8 mouse cellular contexts compared by ENCODE assay signal in genomic region chr19:29805101-29805916, GRCm38 (mm10). TPM values are rescaled to one million over a fixed set of nuclear protein-coding genes. Genes with fewer than 3 reads are reported as not detected.
DNase-seq lines count a peak whose midpoint lies in the region; ATAC-seq and TF ChIP-seq lines count a peak whose summit lies in the region.

No protein-coding gene starts in this region.

- no peak for TF ChIP-seq CTCF in small intestine, adult 2 months (IDR thresholded peaks at IDR 0.05; ENCODE audit: extremely low read depth, insufficient read length, insufficient replicate concordance, low read depth, low read length)

- H3K4me1 ChIP-seq in limb, embryonic 11.5 days (ENCODE audit: control insufficient read depth, insufficient read depth, low read length), result peaks cover 4% of the 10 kb centered on the region; the same call in 1 of the 2 replicates
- peaks cover 24% of the 10 kb centered on the region for H3K4me1 ChIP-seq in midbrain, embryonic 12.5 days
- peaks cover 5% of the 10 kb centered on the region; the same call in 1 of the 2 replicates for H3K4me1 ChIP-seq in small intestine, adult 2 months (ENCODE audit: control insufficient read depth, insufficient read depth, insufficient read length, low read length)

- peak; percentile 34 to 38 for DNase-seq in left cerebral cortex, adult 18-20 months (ENCODE audit: low spot score in 2 of 2)
- DNase-seq in left cerebral cortex, adult 11 months (ENCODE audit: low spot score), result no peak
- peak; percentile 76 for DNase-seq in embryo, embryonic 10 days (ENCODE audit: low spot score)
- DNase-seq in gastrocnemius, postnatal 14 days, result peak; percentile 70
- DNase-seq in limb, embryonic 11.5 days (ENCODE audit: low spot score), result peak; percentile 81

- H3K9me3 ChIP-seq in limb, embryonic 11.5 days (ENCODE audit: control insufficient read depth, low read length), result no peaks in the 10 kb centered on the region
- no peaks in the 10 kb centered on the region for H3K9me3 ChIP-seq in midbrain, embryonic 12.5 days

- peak overlapping the region; percentile 78 for H3K4me2 ChIP-seq in limb, embryonic 11.5 days (ENCODE audit: low read depth, severe bottlenecking)
- peak overlapping the region; percentile 92 for H3K4me2 ChIP-seq in midbrain, embryonic 12.5 days (replicated peaks)

- H3K27ac ChIP-seq in limb, embryonic 11.5 days (replicated peaks; ENCODE audit: low read depth, low read length), result peak overlapping the region; percentile 87
- peak overlapping the region; percentile 97 for H3K27ac ChIP-seq in midbrain, embryonic 12.5 days (replicated peaks)
- H3K27ac ChIP-seq in small intestine, adult 2 months (ENCODE audit: insufficient read depth, low read depth, low read length), result peak overlapping the region; percentile 57

- no peak; the same call in none of the 2 replicates for TF ChIP-seq POLR2A in small intestine, adult 2 months (IDR thresholded peaks at IDR 0.05; ENCODE audit: low read depth, low read length)

- ATAC-seq in inflammation-experienced regulatory T-cells, adult 6 months, result peak; percentile 65
- peak; percentile 37 for ATAC-seq in limb, embryonic 11.5 days (ENCODE audit: insufficient number of reproducible peaks, low FRiP score, low TSS enrichment, low read depth)
- ATAC-seq in midbrain, embryonic 12.5 days (ENCODE audit: low FRiP score, low read depth), result peak; percentile 38

- peak overlapping the region; percentile 87 for H3K9ac ChIP-seq in limb, embryonic 11.5 days (ENCODE audit: low read length)
- peak overlapping the region; percentile 94 for H3K9ac ChIP-seq in midbrain, embryonic 12.5 days (replicated peaks)

- H3K4me3 ChIP-seq in limb, embryonic 11.5 days (ENCODE audit: low read depth, low read length), result peak overlapping the region; percentile 96
- peak overlapping the region; percentile 96 for H3K4me3 ChIP-seq in midbrain, embryonic 12.5 days
- peak overlapping the region; percentile 97 for H3K4me3 ChIP-seq in small intestine, adult 2 months (ENCODE audit: low read depth, low read length)

- WGBS in limb, embryonic 11.5 days, result under 1% methylated on average over 72 of the region's 72 CpGs
- under 1% methylated on average over 63 of the region's 72 CpGs for WGBS in midbrain, embryonic 12.5 days
- under 1% methylated on average over 71 of the region's 72 CpGs for WGBS in small intestine, adult 2 months

- no peaks in the 10 kb centered on the region for H3K27me3 ChIP-seq in limb, embryonic 11.5 days (ENCODE audit: control insufficient read depth, insufficient read depth, low read length)
- no peaks in the 10 kb centered on the region for H3K27me3 ChIP-seq in midbrain, embryonic 12.5 days
- H3K27me3 ChIP-seq in small intestine, adult 2 months (ENCODE audit: control insufficient read depth, insufficient read depth, low read length), result no peaks in the 10 kb centered on the region

- intact Hi-C loops in gastrocnemius, postnatal 14 days (cut with DNase I; ENCODE audit: low total_unique reads), result no loop called here

- peaks cover 3% of the 10 kb centered on the region; the same call in 1 of the 2 replicates for H3K36me3 ChIP-seq in limb, embryonic 11.5 days (ENCODE audit: control insufficient read depth, insufficient read depth, low read length)
- H3K36me3 ChIP-seq in midbrain, embryonic 12.5 days, result peaks cover 16% of the 10 kb centered on the region
- peaks cover 4% of the 10 kb centered on the region; the same call in 1 of the 2 replicates for H3K36me3 ChIP-seq in small intestine, adult 2 months (ENCODE audit: control insufficient read depth, insufficient read depth, low read length)

RNA-seq across cellular contexts. Expression of gene 9930021J03Rik, which starts 0.5 kb away (rescaled TPM):
- 10 to 100 TPM; 40.8 to 42.0 TPM for total RNA-seq in left cerebral cortex, adult 18-20 months (2021)
- 10 to 100 TPM in 1 of 2 experiments, 1 to 10 TPM in 1; 8.8 to 11.0 TPM for total RNA-seq in gastrocnemius, postnatal 14 days (2021)
- 1 to 10 TPM; 5.3 to 7.9 (median 7.4) TPM for polyA plus RNA-seq in inflammation-experienced regulatory T-cells, adult 6 months (2017; shearing (Covaris generic))
- polyA plus RNA-seq in limb, embryonic 11.5 days (2014; fragmentation: Nextera tagmentation; extraction: Ambion mirVana), result 7.9 and 8.2 TPM in 2 replicates
- 8.1 and 9.1 TPM in 2 replicates for polyA plus RNA-seq in midbrain, embryonic 12.5 days (2016; fragmentation: Nextera tagmentation; extraction: Ambion mirVana)
- 1.3 and 2.8 TPM in 2 replicates for polyA plus RNA-seq in small intestine, adult 2 months (2012; rRNA removed)

RNA-seq across cellular contexts. Expression of gene Ranbp6, which starts 7.5 kb away (rescaled TPM):
- total RNA-seq in left cerebral cortex, adult 18-20 months (2021), result 10 to 100 TPM; 35.9 to 37.0 TPM
- 1 to 10 TPM; 8.0 to 8.1 TPM for total RNA-seq in gastrocnemius, postnatal 14 days (2021)
- 1 to 10 TPM; 7.4 to 9.1 (median 8.0) TPM for polyA plus RNA-seq in inflammation-experienced regulatory T-cells, adult 6 months (2017; shearing (Covaris generic))
- 27.8 and 32.9 TPM in 2 replicates for polyA plus RNA-seq in limb, embryonic 11.5 days (2014; fragmentation: Nextera tagmentation; extraction: Ambion mirVana)
- 43.5 and 46.6 TPM in 2 replicates for polyA plus RNA-seq in midbrain, embryonic 12.5 days (2016; fragmentation: Nextera tagmentation; extraction: Ambion mirVana)
- polyA plus RNA-seq in small intestine, adult 2 months (2012; rRNA removed), result 0.20 and 0.42 TPM in 2 replicates
